Mouse (Mus musculus): ENCODE data around the gene Arl14. TPM values are rescaled to one million over a fixed set of nuclear protein-coding genes. Genes with fewer than 3 reads are reported as not detected.

The Arl14 gene
- polyA plus RNA-seq (2016; fragmentation: Nextera tagmentation; extraction: Ambion mirVana): not detected in 2 replicates

- Histone ChIP-seq H3K27me3 (ENCODE audit: low read depth, poor library complexity, severe bottlenecking) (no peaks in the 10 kb centered on the region), H3K4me3 (no peak within 1 kb of the TSS)
- 79% methylated on average over 8 of the region's 8 CpGs for WGBS
Measured at GRCm38 (mm10) chr3:69221806-69222501, at the start of gene Arl14. Arl14 (plus strand) TSS chr3:69222419.

DNA sequence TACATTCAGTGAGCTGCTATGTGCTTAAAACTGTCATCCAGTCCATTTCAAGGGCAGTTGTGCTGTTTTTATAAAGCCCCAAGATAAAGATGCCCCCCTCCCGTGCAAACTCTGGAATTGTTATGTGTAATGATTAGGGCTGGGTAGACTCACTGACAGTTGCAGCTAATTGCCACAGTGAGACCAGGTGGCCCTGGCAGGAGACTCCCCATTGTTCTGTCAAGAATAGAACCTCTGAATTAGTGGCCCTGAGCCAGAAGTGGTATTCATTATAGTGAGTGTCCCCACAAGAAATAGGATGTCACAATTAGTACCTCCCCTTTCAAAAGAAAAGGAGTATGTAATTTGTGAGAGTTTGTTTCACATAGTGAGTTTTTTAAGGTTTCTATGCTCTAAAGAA lies 47.0 kb upstream of the Arl14 start:
- Histone ChIP-seq H3K27ac (no peak overlapping the region), H3K4me3 (no peak overlapping the region), H3K4me1 (no peaks in the 10 kb centered on the region), H3K36me3 (no peaks in the 10 kb centered on the region), H3K27me3 (ENCODE audit: low read depth, poor library complexity, severe bottlenecking) (no peaks in the 10 kb centered on the region), H3K9me3 (replicated peaks) (no peaks in the 10 kb centered on the region)
- 44% methylated on average over 1 of the region's 1 CpGs for WGBS
- DNase-seq (ENCODE audit: low spot score): no peak

More at GRCm38 (mm10) chr3:69221806-69222501, at the start of gene Arl14:
- Histone ChIP-seq H3K9me3 (replicated peaks) (no peaks in the 10 kb centered on the region), H3K27ac (no peak within 1 kb of the TSS), H3K36me3 (no peaks in the 10 kb centered on the region), H3K4me1 (no peaks in the 10 kb centered on the region)
- DNase-seq (ENCODE audit: low spot score): no peak

DNA sequence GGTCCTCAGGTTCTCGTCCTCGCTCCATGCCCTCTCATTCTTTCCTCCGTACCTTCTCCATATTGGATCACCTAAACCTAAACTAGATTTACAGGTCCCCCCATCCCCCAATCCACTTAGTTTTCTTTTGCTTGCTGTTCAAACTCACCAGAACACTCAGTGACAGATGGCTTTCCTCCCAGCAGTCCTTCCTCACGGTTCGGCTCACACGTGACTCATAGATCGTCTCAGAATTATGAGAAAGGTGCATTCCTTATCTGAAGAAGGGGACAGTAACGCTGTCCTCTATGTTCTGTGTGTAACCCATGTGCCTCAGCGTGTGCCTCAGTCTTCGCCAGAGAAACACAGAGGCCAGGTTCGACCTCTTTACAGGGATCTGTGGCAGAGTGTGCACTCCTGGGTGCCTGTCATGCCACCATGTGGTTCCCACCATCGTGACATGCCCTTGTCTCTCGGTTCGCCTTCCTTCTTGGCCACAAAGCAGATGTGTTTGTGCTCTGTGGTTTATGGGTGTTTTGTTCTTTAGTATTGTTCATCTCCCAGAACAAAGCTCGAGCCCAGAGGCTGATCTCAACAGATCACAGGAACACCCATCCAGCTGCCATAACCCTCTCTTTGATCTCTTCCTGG lies 44.9 kb upstream of the Arl14 start:
- Histone ChIP-seq H3K4me1 (no peaks in the 10 kb centered on the region), H3K27me3 (ENCODE audit: low read depth, poor library complexity, severe bottlenecking) (no peaks in the 10 kb centered on the region), H3K9me3 (replicated peaks) (no peaks in the 10 kb centered on the region), H3K36me3 (no peaks in the 10 kb centered on the region), H3K4me3 (no peak overlapping the region), H3K27ac (no peak overlapping the region)
- 83% methylated on average over 15 of the region's 15 CpGs for WGBS
- DNase-seq (ENCODE audit: low spot score): no peak

GRCm38 (mm10) chr3:69177914-69178313 lies 44.3 kb upstream of the Arl14 start:
- Histone ChIP-seq H3K27me3 (ENCODE audit: low read depth, poor library complexity, severe bottlenecking) (no peaks in the 10 kb centered on the region), H3K4me1 (no peaks in the 10 kb centered on the region), H3K27ac (no peak overlapping the region), H3K4me3 (no peak overlapping the region), H3K36me3 (no peaks in the 10 kb centered on the region), H3K9me3 (replicated peaks) (no peaks in the 10 kb centered on the region)
- no peak for DNase-seq (ENCODE audit: low spot score)

DNA sequence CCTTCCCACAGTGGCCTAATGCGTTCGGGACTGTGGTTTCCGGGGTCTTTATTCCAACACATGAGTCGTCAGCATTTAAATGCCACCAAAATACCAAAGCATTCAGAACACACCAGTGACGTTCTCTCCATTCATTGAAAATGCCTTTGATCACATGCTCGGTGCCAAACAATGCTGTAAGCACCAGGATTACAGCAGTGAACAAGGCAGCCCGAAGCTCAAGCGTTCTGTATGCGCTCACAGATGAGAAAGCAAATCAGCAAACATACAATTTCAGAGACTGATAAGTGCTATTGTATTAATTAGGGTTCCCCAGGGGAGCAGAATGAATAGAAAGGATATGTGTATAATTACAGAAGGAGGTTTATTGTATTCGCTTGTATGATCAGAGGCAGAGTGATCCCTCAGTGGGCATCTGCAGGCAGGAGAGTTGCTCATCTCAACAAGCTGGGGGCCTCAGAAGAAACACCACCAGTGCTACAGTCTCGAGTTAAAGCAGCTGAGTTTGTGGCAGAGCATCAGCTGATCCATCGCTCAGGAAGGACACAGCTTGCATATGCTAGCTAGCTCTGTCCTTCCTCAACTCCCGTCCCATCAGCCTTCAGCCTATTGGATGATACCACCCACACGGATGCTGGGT lies 43.7 kb upstream of the Arl14 start:
- Histone ChIP-seq H3K4me1 (no peaks in the 10 kb centered on the region), H3K36me3 (no peaks in the 10 kb centered on the region), H3K4me3 (no peak overlapping the region), H3K27ac (no peak overlapping the region), H3K9me3 (replicated peaks) (no peaks in the 10 kb centered on the region), H3K27me3 (ENCODE audit: low read depth, poor library complexity, severe bottlenecking) (no peaks in the 10 kb centered on the region)
- no peak for DNase-seq (ENCODE audit: low spot score)
- 87% methylated on average over 14 of the region's 14 CpGs for WGBS

- Histone ChIP-seq H3K27ac (no peak overlapping the region), H3K4me1 (no peaks in the 10 kb centered on the region), H3K36me3 (no peaks in the 10 kb centered on the region), H3K4me3 (no peak overlapping the region), H3K27me3 (ENCODE audit: low read depth, poor library complexity, severe bottlenecking) (no peaks in the 10 kb centered on the region), H3K9me3 (replicated peaks) (no peaks in the 10 kb centered on the region)
- WGBS: 92% methylated on average over 8 of the region's 8 CpGs
- DNase-seq (ENCODE audit: low spot score): no peak
Measured at GRCm38 (mm10) chr3:69181531-69181930, 40.7 kb upstream of the Arl14 start.

GRCm38 (mm10) chr3:69182225-69182624 lies 40.0 kb upstream of the Arl14 start:
- no peaks in the 10 kb centered on the region for H3K4me1 ChIP-seq
- no peaks in the 10 kb centered on the region for H3K36me3 ChIP-seq
- no peak for DNase-seq (ENCODE audit: low spot score)
- no peak overlapping the region for H3K4me3 ChIP-seq
- no peaks in the 10 kb centered on the region for H3K9me3 ChIP-seq (replicated peaks)
- no peaks in the 10 kb centered on the region for H3K27me3 ChIP-seq (ENCODE audit: low read depth, poor library complexity, severe bottlenecking)
- H3K27ac ChIP-seq: no peak overlapping the region

DNA sequence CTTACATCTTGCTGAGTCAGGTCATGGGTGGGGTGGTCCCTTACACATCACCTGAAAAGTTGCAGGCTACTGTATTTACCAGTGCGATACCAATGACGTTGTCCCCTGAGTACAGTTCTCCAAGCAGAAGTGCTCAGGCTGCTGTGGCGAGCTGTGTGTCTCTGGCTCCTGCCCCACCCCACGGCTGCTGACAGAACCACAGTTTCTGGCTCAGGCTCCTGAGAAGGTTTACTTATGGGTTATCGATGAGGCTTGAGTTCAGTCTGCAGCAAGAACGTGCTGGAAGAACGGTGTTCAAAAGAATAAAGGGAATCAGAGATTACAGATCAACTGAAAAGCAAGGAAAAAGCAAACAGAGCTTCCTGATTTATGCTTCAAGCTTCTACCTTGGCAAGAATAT lies 37.0 kb upstream of the Arl14 start:
- H3K27me3 ChIP-seq (ENCODE audit: low read depth, poor library complexity, severe bottlenecking): no peaks in the 10 kb centered on the region
- WGBS: 90% methylated on average over 7 of the region's 7 CpGs
- no peaks in the 10 kb centered on the region for H3K4me1 ChIP-seq
- no peak overlapping the region for H3K27ac ChIP-seq
- no peaks in the 10 kb centered on the region for H3K36me3 ChIP-seq
- DNase-seq (ENCODE audit: low spot score): no peak
- H3K4me3 ChIP-seq: no peak overlapping the region
- no peaks in the 10 kb centered on the region for H3K9me3 ChIP-seq (replicated peaks)

- Histone ChIP-seq H3K4me3 (no peak overlapping the region), H3K27ac (no peak overlapping the region), H3K27me3 (ENCODE audit: low read depth, poor library complexity, severe bottlenecking) (no peaks in the 10 kb centered on the region), H3K4me1 (no peaks in the 10 kb centered on the region), H3K9me3 (replicated peaks) (no peaks in the 10 kb centered on the region), H3K36me3 (no peaks in the 10 kb centered on the region)
- DNase-seq (ENCODE audit: low spot score): no peak
- 77% methylated on average over 4 of the region's 4 CpGs for WGBS
Measured at GRCm38 (mm10) chr3:69186031-69186430, 36.2 kb upstream of the Arl14 start.

DNA sequence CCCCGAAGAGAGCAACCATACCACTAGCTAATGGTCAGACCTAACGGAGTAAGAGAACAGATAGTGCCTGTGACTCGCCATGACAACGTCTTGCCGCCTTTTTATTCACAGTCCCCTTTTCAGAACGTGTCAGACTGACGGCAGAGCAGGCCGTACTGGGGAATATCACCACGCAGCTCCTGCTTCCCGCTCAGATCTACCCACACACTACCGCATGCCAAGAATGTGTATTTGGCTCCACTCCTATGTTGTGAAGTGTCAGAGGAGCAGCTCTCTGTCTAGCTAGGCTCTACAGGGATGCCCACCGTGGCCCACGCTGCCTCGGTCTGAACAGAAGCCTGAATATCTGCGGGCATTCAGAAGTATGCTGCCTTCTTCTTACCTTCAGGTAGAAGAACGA lies 35.6 kb upstream of the Arl14 start:
- DNase-seq (ENCODE audit: low spot score): no peak
- H3K27ac ChIP-seq: no peak overlapping the region
- 92% methylated on average over 16 of the region's 16 CpGs for WGBS
- no peaks in the 10 kb centered on the region for H3K4me1 ChIP-seq
- no peaks in the 10 kb centered on the region for H3K36me3 ChIP-seq
- H3K4me3 ChIP-seq: no peak overlapping the region
- no peaks in the 10 kb centered on the region for H3K9me3 ChIP-seq (replicated peaks)
- H3K27me3 ChIP-seq (ENCODE audit: low read depth, poor library complexity, severe bottlenecking): no peaks in the 10 kb centered on the region

DNA sequence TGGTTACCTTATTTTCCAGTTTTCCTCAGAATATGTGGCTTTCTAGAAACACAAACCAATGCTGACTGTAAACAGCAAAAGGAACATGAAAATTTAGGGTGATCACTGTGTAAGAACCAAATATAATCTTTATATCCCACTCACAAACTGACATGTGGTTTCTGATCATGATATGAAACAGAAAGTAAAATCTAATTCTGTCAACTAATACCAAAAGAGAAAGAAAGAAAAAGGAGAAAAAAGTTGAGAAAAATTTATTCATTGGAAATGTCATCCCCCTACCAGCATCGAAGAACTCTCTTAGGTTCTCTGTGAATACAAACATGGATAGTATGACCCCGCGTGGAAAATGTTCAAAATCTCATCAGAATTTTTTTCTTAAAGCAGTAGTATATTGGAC lies 29.2 kb upstream of the Arl14 start:
- WGBS: 96% methylated on average over 3 of the region's 3 CpGs
- peaks cover 25% of the 10 kb centered on the region for H3K4me1 ChIP-seq
- no peak overlapping the region for H3K4me3 ChIP-seq
- no peaks in the 10 kb centered on the region for H3K36me3 ChIP-seq
- H3K27me3 ChIP-seq (ENCODE audit: low read depth, poor library complexity, severe bottlenecking): no peaks in the 10 kb centered on the region
- DNase-seq (ENCODE audit: low spot score): no peak
- no peaks in the 10 kb centered on the region for H3K9me3 ChIP-seq (replicated peaks)
- H3K27ac ChIP-seq: no peak overlapping the region

DNA sequence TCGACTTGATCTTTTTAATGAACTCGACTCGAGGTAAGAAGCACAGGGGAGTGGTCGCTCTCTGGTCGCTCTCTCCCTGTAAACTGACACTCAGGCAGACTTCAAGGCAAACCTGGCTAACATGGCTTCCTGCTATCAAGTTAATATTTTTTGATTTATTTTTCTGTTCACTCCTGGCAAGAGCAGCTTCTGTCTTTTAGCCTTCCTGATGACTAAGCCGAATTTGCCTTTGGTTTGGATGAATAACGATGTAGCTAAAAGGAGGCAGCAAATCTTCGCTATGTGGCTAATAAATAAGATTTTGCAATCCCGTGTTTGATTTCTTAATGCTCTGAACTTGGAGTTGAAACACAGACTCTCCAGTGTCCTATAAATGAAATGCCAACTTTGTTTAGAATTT lies 27.7 kb upstream of the Arl14 start:
- no peak for DNase-seq (ENCODE audit: low spot score)

DNA sequence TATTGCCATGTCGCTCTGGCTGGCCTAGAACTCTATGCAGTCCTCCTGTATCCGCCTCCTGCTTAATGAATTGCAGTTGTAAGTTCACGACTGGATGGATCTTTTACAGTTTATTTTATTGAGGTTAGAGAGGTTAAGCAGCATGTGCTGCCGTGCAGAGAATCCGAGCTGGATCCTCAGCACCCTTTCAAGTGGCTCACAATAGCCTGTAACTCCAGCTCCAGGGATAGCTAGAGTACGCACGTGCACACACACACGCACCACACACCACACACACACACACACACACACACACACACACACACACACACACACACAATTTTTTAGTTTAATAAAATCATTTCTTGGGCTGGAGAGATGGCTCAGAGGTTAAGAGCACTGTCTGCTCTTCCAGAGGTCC lies 27.0 kb upstream of the Arl14 start:
- WGBS: 29% methylated on average over 8 of the region's 8 CpGs
- no peak for DNase-seq (ENCODE audit: low spot score)
- H3K4me1 ChIP-seq: peaks cover 31% of the 10 kb centered on the region
- no peaks in the 10 kb centered on the region for H3K9me3 ChIP-seq (replicated peaks)
- no peak overlapping the region for H3K27ac ChIP-seq
- H3K36me3 ChIP-seq: no peaks in the 10 kb centered on the region
- no peaks in the 10 kb centered on the region for H3K27me3 ChIP-seq (ENCODE audit: low read depth, poor library complexity, severe bottlenecking)
- H3K4me3 ChIP-seq: no peak overlapping the region

More for the DNA sequence above, 27.7 kb upstream of the Arl14 start:
- Histone ChIP-seq H3K4me1 (peaks cover 31% of the 10 kb centered on the region), H3K36me3 (no peaks in the 10 kb centered on the region), H3K27me3 (ENCODE audit: low read depth, poor library complexity, severe bottlenecking) (no peaks in the 10 kb centered on the region), H3K4me3 (no peak overlapping the region), H3K9me3 (replicated peaks) (no peaks in the 10 kb centered on the region), H3K27ac (no peak overlapping the region)
- 43% methylated on average over 9 of the region's 9 CpGs for WGBS

Data from limb, embryonic 10.5 days (tissue).